Mouse (Mus musculus) retina, postnatal 7 days (tissue): ENCODE data around the gene Lpcat4.

Source experiments
- DNase-seq: peaks from one replicate; pipeline ENCODE4 v3.0.0-alpha.2; 2012; ENCODE audit warnings: low read depth, low spot score

The Lpcat4 gene

DNA sequence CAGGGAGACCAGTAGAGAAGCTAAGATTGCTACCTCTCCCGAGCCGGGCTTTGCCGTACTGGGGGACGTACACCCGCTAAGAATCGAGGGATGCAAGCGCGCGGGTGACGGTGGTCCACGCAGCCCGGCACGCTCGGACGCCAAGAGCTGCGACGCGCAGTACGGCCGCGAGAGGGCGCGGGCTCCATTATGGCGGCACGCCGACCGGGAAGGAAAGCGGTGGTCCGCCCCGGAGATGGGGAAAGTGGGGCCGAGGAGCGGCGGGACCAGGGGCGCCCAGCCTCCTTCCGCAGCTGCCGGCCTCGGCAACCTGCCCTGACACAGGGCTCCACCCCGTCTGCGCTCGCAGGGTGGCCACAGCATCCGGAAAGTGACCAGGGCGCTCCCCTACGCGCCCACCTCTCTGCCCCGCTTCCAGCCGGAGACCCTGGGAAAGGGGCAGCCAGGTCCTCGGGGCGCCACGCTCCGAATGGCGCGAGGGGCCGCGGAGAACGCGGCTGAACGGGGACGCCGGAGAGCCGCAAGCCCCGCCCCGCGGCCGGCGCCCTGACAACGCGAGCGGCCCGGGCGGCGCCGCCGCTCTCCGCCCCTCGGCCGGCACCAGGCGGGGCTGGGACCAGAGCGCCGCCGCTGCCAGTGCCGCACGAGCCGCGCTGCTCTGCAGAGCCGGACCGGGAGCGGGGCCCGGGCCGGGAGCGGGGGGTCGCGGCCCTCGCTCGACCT, at the start of gene Lpcat4:
TSS of gene Lpcat4 (plus strand) at position 257 of the 723 bp plus-strand sequence.
- DNase-seq = peak; percentile 77

DNA sequence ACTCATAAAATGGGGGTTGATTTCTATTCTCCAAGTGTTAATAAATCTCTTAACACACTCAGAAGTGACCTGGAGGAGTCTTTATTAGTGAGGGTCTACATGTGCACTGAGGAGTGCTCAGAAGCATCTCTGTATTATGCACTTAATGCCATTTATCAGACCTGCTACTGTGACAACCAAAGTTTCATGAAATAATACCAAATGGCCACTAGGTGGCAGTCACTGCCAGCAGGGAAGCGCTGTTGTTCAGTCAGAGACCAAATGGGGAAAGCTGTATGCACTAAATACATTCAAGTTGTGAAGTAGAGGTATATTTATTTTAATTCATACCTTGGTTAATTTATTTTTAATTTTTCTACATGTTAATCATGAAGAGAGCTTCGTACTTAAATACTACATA, 42.4 kb upstream of the Lpcat4 start:
- peak; percentile 45 for DNase-seq

- DNase-seq = no peak
These were observed 36.2 kb upstream of the Lpcat4 start for GRCm38 (mm10) chr2:112203056-112203455.

DNA sequence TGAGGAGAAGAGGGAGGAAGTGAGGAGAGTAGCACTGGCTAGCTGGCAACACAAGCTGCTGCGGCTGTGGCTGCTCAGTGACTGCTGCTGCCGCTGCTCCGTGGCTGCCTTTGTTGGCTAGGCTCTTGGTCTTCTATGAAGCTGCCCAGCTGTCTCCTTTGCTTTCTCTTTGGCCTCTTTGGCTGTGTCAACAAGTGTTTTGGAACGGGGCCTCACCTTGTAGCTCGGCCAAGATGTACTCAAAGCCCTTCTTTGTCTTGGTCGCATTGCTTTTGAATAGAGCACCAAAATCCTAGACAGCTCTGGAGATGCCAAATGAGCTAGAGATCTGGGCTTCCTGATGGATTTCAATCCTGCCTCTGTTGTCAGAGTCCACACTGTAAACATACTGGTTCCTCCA, 29.1 kb upstream of the Lpcat4 start:
- DNase-seq = peak; percentile 5

DNA sequence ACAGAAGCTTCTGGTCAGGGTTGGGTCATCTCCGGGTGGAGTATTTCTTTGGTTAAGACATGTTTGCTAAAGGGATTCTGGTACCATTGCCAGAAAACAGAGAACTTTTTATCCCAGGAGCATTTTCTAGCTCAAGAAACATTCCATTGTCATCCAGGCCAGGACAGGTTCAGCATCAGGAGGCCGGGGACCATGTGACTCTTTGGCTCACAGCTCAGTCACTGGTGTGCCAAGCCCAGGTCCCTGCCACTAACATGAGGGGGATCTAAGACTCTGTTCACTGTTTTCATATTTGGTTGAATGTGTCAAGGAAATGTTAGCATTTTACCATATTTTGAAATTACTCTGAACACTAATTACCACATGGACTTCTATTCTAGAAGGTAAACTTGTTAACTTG, 28.6 kb upstream of the Lpcat4 start:
- DNase-seq = no peak

DNA sequence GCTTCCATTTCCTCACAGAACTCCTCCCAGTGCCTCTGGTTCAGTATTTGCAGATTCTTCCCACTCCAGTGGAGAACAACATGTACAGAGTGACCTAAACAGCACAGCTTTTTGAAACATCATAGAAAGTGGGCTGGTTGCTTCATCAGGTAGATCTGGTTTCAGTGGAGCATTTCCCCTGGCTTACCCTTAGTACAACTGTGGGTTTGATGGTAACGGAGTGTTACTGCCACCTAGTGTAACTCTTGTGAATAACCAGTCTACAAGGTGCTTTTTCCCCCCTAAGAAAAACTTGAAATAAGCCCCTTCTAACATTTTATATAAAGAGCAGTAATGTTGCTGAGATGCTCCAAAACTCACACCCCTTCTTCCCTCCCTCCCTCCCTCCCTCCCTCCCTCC, 23.3 kb upstream of the Lpcat4 start:
- no peak for DNase-seq

GRCm38 (mm10) chr2:112217614-112218013, 21.7 kb upstream of the Lpcat4 start:
- DNase-seq = no peak

GRCm38 (mm10) chr2:112220880-112221279, 18.4 kb upstream of the Lpcat4 start:
- no peak for DNase-seq

DNA sequence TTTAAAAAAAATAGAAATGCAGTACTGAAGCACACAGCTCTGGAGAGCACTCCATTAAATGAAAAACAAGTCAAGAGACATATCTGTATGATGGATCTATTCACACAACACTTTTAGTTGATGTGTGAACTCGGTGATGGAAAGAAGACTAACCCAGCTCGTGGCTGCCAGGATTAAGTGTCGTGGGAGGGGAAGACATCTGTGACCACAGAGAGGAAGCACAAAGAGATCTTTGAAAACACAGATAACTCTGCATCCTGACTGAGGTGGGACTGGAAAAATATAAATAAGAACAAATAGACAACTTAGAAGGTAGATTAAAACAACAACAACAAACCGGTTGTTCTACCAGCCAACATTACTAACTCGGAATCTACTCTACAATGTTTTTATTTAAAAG, 16.7 kb upstream of the Lpcat4 start:
- DNase-seq = no peak

GRCm38 (mm10) chr2:112224356-112224755, 14.9 kb upstream of the Lpcat4 start:
- no peak for DNase-seq

DNA sequence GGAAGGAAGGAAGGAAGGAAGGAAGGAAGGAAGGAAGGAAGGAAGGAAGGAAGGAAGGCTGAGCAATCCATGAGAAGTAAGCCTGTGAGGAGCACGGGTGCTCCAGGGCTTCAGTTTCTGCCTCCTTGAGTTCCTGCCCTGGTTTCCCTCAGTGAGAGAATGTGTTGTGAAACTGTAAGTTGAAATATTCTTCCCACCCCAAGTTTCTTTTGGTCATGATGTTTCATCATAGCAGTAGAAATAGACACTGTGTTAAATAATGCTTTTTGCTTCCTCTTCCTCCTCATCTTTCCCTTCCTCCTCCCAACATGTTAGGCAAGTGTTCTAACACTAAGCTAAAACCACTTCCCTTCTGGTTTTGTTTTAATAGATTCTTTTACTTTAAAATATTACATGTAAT, 6.6 kb upstream of the Lpcat4 start:
- no peak for DNase-seq

DNA sequence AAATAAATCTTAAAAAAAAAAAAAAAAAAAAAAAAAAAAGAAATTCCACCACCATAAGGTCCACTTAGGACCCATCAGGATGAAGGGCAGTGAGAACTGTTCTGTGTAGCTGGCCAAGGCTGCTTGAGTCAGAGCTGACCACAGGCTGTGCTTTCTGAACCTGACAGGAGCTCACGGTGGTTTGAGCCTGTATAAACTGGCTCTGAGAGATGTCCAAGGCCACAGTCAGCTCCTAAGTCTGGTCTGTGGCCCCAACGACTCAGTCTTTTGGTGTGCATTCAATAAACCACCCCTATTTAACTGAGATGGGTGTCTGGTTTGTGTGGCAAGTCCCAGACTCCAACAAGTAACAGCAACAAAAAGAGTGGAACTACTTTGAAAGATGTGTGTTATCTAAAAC, 2.6 kb upstream of the Lpcat4 start:
- no peak for DNase-seq

DNA sequence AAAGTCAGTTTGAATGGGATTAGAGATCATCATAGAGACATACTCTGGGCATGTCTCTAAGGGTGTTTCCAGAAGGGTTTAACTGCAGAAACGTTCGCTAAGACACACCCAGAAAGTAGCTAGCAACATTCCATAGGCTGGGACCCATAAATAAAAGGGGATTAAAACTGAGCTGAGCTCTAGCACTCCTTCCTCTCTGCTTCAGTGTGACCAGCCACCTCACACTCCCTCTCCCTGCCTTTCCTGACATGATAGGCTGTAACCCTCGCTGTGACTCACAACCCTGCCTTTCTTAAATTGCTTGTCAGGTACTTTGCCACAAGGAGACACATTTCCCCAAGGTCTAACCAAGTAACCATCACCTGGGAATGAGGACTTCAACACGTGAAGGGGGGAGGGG, 1.3 kb upstream of the Lpcat4 start:
- no peak for DNase-seq

GRCm38 (mm10) chr2:112239935-112240721, 860 bp downstream of the Lpcat4 start:
- peak; percentile 27 for DNase-seq

- no peak for DNase-seq
These were observed 2.5 kb downstream of the Lpcat4 start for GRCm38 (mm10) chr2:112241787-112242186.

DNA sequence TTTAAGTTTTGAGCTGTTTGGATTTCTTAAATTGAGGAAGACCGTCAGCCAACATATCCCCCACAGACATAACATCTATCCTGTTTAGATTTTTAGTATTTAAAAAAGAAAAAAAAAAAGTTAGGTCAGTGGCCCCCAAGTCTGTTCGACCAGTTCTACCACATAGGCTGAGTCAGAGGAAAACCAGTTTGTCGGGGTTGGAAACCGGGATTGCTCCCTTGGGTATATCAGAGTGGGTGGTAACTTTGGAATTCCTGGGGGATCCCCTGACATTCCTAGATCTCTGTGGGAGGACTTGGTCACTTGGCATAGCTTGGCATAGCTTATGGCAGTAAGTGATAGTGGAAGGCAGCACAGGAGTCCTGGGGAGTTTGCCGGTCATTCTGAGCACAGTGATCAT, 6.0 kb downstream of the Lpcat4 start:
- DNase-seq = no peak

DNA sequence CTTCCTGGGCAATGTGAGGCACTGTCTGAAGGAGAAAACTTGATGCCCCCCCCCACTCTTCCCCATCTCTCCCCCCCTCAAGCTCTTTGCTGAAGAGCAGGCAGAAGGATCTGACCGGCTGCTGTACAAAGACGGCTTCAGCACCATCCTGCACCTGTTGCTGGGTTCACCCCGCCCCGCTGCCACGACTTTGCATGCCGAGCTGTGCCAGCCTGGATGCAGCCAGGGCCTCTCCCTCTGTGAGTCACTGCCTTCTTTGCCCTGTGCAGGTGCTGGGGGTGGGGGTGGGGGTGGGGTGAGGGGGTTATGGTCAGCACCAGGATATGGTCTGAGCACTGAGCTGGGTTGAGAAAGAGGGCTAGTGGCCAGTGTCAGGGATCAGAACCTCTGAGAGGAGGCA, 6.9 kb downstream of the Lpcat4 start:
- DNase-seq = no peak

DNA sequence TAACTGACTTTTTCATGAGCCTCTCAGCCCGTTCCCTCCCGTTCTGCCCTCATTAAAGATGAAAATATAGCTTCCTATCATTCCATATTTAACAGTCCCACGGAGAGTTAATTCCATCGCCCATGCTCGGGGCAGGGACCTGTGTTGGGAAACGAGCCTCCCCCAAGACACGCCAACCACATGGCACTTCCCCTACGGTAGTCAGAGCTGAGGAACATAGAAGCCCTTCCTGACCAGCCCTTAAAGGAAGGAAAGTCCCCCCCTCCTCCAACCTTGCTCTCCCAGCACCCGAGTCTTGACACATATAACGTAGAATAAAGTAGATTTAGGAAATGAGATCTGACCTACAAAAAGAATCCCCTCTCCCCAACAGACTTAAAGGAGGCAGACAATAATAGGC, 8.1 kb downstream of the Lpcat4 start:
- DNase-seq = no peak

- no peak for DNase-seq
These were observed 10.6 kb downstream of the Lpcat4 start for GRCm38 (mm10) chr2:112249780-112250453.

DNA sequence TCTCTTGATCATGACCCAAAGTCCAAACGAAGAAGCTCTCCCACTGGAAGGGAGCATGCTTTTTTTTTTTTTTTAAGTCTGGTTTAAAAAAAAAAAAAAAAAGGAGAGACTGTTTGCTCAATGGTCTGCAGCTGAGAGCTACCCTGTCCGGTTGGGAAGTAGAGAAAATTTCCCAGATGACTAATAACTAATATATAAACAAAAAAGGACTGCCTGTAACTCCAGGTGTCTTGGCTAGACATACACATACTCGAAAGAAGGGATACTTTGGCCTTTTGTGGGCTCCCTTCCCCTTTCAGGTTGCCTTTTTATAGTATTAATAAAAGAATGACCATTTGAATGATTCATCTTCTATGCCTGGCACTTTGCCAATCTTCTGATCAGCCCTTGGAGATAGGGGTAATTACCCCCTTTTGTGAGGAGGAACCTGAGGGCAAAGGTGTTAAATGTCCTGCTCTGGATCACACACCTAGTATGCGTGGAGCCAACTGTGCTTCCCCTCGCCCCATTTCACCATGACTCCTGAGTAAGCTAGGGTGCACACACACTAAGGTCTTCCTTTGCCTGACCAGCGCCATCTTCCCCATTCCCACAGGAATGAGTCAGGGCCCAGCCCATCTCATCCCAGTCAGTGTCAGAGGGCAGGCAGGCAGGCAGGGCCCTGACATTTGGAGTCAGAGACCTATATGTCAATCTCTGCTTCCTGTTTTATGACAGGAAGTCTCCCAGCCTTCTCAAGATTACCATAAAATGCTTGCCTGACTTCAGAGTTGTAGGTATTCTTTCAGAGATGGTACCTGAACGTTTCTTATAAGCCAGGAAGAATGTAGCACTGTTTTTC, 15.6 kb downstream of the Lpcat4 start:
- DNase-seq = no peak

DNA sequence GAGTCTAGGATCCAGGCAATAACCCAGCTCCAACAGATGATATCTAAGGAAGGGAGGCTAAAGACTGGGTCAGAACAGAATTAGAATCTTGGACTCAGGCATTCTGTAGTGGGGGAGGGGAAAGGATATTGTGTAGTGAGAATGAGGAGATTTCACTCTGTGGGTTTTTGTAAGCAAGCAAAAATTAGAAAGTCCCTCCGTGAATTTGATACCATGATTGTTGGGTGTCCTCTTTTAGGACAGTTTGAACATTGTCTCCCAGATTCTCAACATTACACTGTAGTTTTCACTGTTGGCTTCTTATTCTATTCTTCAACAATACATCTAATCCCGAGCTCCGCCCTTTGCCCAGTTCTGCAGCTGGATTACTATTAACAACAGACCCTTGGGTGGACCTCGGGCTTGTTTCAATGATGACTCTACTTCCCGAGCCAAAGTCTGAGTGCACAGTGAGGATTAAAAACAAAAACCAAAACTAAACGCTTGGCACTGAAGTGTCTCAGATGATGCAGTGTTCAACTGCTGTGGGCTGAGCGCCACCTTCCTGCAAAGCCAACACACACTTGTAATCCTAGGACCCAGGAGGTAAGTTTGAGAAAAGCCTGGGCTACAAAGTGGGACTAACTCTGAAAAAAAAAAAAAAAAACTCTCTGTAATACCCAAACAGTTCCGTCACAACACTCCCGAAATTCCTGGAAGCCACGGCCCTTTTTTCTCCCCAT, 20.1 kb downstream of the Lpcat4 start, which contains the start of gene Nutm1:
TSS of gene Nutm1 (minus strand) at position 51 of the 722 bp plus-strand sequence.
- no peak for DNase-seq
